ENCODE assay signal across 9 mouse cellular contexts in genomic region chr2:12327216-12327615, GRCm38 (mm10). TPM values are rescaled to one million over a fixed set of nuclear protein-coding genes. Genes with fewer than 3 reads are reported as not detected.
DNase-seq lines count a peak whose midpoint lies in the region; ATAC-seq lines count a peak whose summit lies in the region.
"Had no signal": no experiment of that assay in that cellular context is flagged by ENCODE, and none has a peak within 500 bp of the region (broad histone marks: within the 10 kb centered on the region; RNA-seq: fewer than 3 reads in every experiment).

No protein-coding gene starts in this region.

- intact Hi-C loops in gastrocnemius, postnatal 36 days (cut with DNase I), result no loop called here

- H3K9me3 ChIP-seq in embryonic facial prominence, embryonic 11.5 days (replicated peaks; ENCODE audit: control insufficient read depth, low read length), result no peaks in the 10 kb centered on the region
- H3K9me3 ChIP-seq in hindbrain, embryonic 11.5 days (ENCODE audit: control insufficient read depth, low read length), result no peaks in the 10 kb centered on the region
- no peaks in the 10 kb centered on the region for H3K9me3 ChIP-seq in limb, embryonic 13.5 days
- H3K9me3 ChIP-seq in midbrain, embryonic 16.5 days (replicated peaks; ENCODE audit: control insufficient read depth, low read length, poor library complexity, severe bottlenecking), result no peaks in the 10 kb centered on the region

- H3K27me3 ChIP-seq in embryonic facial prominence, embryonic 11.5 days (ENCODE audit: control insufficient read depth, insufficient read depth, low read length), result no peaks in the 10 kb centered on the region
- no peaks in the 10 kb centered on the region for H3K27me3 ChIP-seq in hindbrain, embryonic 11.5 days (ENCODE audit: control insufficient read depth, insufficient read depth, low read length)
- no peaks in the 10 kb centered on the region for H3K27me3 ChIP-seq in limb, embryonic 13.5 days
- H3K27me3 ChIP-seq in midbrain, embryonic 16.5 days (ENCODE audit: control insufficient read depth, insufficient read depth, low read depth, low read length), result no peaks in the 10 kb centered on the region

- ATAC-seq in embryonic facial prominence, embryonic 11.5 days (replicated peaks; ENCODE audit: insufficient number of reproducible peaks, low FRiP score, low TSS enrichment, low read depth), result peak; percentile 71
- peak; percentile 68 for ATAC-seq in hindbrain, embryonic 11.5 days (ENCODE audit: low FRiP score)
- ATAC-seq in limb, embryonic 13.5 days (ENCODE audit: low FRiP score, low read depth), result peak; percentile 46; the same call in 1 of the 2 replicates
- ATAC-seq in midbrain, embryonic 16.5 days, result peak; percentile 82

- WGBS in embryonic facial prominence, embryonic 11.5 days, result 11% methylated on average over 10 of the region's 10 CpGs
- 9% methylated on average over 10 of the region's 10 CpGs for WGBS in hindbrain, embryonic 11.5 days
- 13% methylated on average over 10 of the region's 10 CpGs for WGBS in limb, embryonic 13.5 days
- 9% methylated on average over 10 of the region's 10 CpGs for WGBS in midbrain, embryonic 16.5 days

- H3K4me1 ChIP-seq in embryonic facial prominence, embryonic 11.5 days (ENCODE audit: control insufficient read depth, insufficient read depth, low read length), result no peaks in the 10 kb centered on the region
- H3K4me1 ChIP-seq in hindbrain, embryonic 11.5 days (replicated peaks; ENCODE audit: control insufficient read depth, insufficient read depth, low read length), result no peaks in the 10 kb centered on the region; the same call in 1 of the 2 replicates
- H3K4me1 ChIP-seq in limb, embryonic 13.5 days, result peaks cover 23% of the 10 kb centered on the region
- peaks cover 18% of the 10 kb centered on the region for H3K4me1 ChIP-seq in midbrain, embryonic 16.5 days (ENCODE audit: control insufficient read depth, insufficient read depth, low read length)

- H3K9ac ChIP-seq in embryonic facial prominence, embryonic 11.5 days (replicated peaks; ENCODE audit: low read length), result no peak overlapping the region
- no peak overlapping the region for H3K9ac ChIP-seq in hindbrain, embryonic 11.5 days (ENCODE audit: low read depth, low read length)
- no peak overlapping the region for H3K9ac ChIP-seq in limb, embryonic 13.5 days
- 0 out of 2 replicates have a peak overlapping the region, but pooled peaks have one; percentile 38 for H3K9ac ChIP-seq in midbrain, embryonic 16.5 days (ENCODE audit: low read depth, low read length)

- H3K27ac ChIP-seq in embryonic facial prominence, embryonic 11.5 days (replicated peaks; ENCODE audit: low read depth, low read length), result no peak overlapping the region; the same call in 1 of the 2 replicates
- H3K27ac ChIP-seq in hindbrain, embryonic 11.5 days (ENCODE audit: low read depth, low read length), result no peak overlapping the region
- H3K27ac ChIP-seq in limb, embryonic 13.5 days, result no peak overlapping the region
- no peak overlapping the region for H3K27ac ChIP-seq in midbrain, embryonic 16.5 days (ENCODE audit: low read length)

- H3K36me3 ChIP-seq in embryonic facial prominence, embryonic 11.5 days (replicated peaks; ENCODE audit: control insufficient read depth, insufficient read depth, low read depth, low read length), result no peaks in the 10 kb centered on the region
- no peaks in the 10 kb centered on the region for H3K36me3 ChIP-seq in hindbrain, embryonic 11.5 days (ENCODE audit: control insufficient read depth, insufficient read depth, low read length)
- H3K36me3 ChIP-seq in limb, embryonic 13.5 days, result no peaks in the 10 kb centered on the region
- H3K36me3 ChIP-seq in midbrain, embryonic 16.5 days (ENCODE audit: control insufficient read depth, insufficient read depth, low read length), result no peaks in the 10 kb centered on the region

- peak overlapping the region; percentile 15; the same call in 1 of the 2 replicates for H3K4me3 ChIP-seq in embryonic facial prominence, embryonic 11.5 days (ENCODE audit: low read depth, low read length)
- peak overlapping the region; percentile 18; the same call in 1 of the 2 replicates for H3K4me3 ChIP-seq in hindbrain, embryonic 11.5 days (ENCODE audit: low read depth, low read length)
- H3K4me3 ChIP-seq in limb, embryonic 13.5 days, result peak overlapping the region; percentile 35
- peak overlapping the region; percentile 37 for H3K4me3 ChIP-seq in midbrain, embryonic 16.5 days (ENCODE audit: low read depth, low read length)
- H3K4me3 ChIP-seq: myocyte had no signal

- DNase-seq in ovary, adult 18-20 months (ENCODE audit: low spot score), result peak; percentile 6
- no peak for DNase-seq in ovary, postnatal 10 days (ENCODE audit: low spot score)
- DNase-seq in embryonic facial prominence, embryonic 11.5 days (ENCODE audit: low spot score), result peak; percentile 85
- peak; percentile 76 for DNase-seq in hindbrain, embryonic 11.5 days (ENCODE audit: low spot score)
- peak; percentile 79 for DNase-seq in thymus, postnatal 14 days
- no peak for DNase-seq in gastrocnemius, postnatal 36 days

- H3K4me2 ChIP-seq in embryonic facial prominence, embryonic 11.5 days (ENCODE audit: low read depth, low read length), result peak overlapping the region; percentile 34
- peak overlapping the region; percentile 37 for H3K4me2 ChIP-seq in hindbrain, embryonic 11.5 days (replicated peaks; ENCODE audit: low read depth, low read length)
- peak overlapping the region; percentile 60 for H3K4me2 ChIP-seq in limb, embryonic 13.5 days (replicated peaks)
- H3K4me2 ChIP-seq in midbrain, embryonic 16.5 days (ENCODE audit: low read length), result peak overlapping the region; percentile 59

RNA-seq across cellular contexts. Expression of gene Itga8, which starts 25.5 kb away (rescaled TPM):
- 9.4 and 10.7 TPM in 2 replicates for polyA plus RNA-seq in embryonic facial prominence, embryonic 11.5 days (2014; fragmentation: Nextera tagmentation; extraction: Ambion mirVana)
- 3.1 and 3.4 TPM in 2 replicates for polyA plus RNA-seq in hindbrain, embryonic 11.5 days (2014; fragmentation: Nextera tagmentation; extraction: Ambion mirVana)
- polyA plus RNA-seq in limb, embryonic 13.5 days (2015; fragmentation: Nextera tagmentation; extraction: Ambion mirVana), result 16.4 and 17.7 TPM in 2 replicates
- 2.1 and 2.6 TPM in 2 replicates for polyA plus RNA-seq in midbrain, embryonic 16.5 days (2015; fragmentation: Nextera tagmentation; extraction: Ambion mirVana)
- 1 to 10 TPM; 2.0 TPM for total RNA-seq in gastrocnemius, postnatal 36 days (2021)

Comparison
In these comparisons a context has a peak if more than half of its experiments do, and no peak if none do; other contexts are left out.
1. DNase-seq: peak in ovary, adult 18-20 months (single experiment), embryonic facial prominence, embryonic 11.5 days (single experiment), hindbrain, embryonic 11.5 days (single experiment) and thymus, postnatal 14 days (single experiment); none in ovary, postnatal 10 days (single experiment) and gastrocnemius, postnatal 36 days (0 of 2).
2. Peak in every context shown above with its lines, with median percentiles within 50 percentile points of each other: ATAC-seq, H3K4me2 ChIP-seq and H3K4me3 ChIP-seq.